Mouse (Mus musculus) heart, postnatal 0 days (tissue): ENCODE results near the gene Ppp1r32. TPM values are rescaled to one million over a fixed set of nuclear protein-coding genes. Genes with fewer than 3 reads are reported as not detected.

Experiments used
- ATAC-seq: fragments of 200-750 bp; cut with Nextera tagmentation; 2 replicates; pipeline ENCODE4 v1.8.0; 2017; ENCODE audit warnings: low read depth, moderate number of reproducible peaks, moderate library complexity; ENCODE audit not compliant: insufficient read depth
- DNase-seq: peaks from one replicate; pipeline ENCODE4 v3.0.0-alpha.2; 2016; ENCODE audit warnings: low spot score
- H3K27ac ChIP-seq: fragments of 300-500 bp; sonication (generic); 2 replicates; pipeline ENCODE4 v1.5.1; 2014; ENCODE audit warnings: low read depth, mild to moderate bottlenecking
- H3K27me3 ChIP-seq: fragments of 300-500 bp; sonication (generic); 2 replicates; pipeline ENCODE4 v1.6.1; 2014; ENCODE audit warnings: low read length, mixed read lengths; ENCODE audit not compliant: control insufficient read depth, insufficient read depth
- H3K36me3 ChIP-seq: fragments of 300-500 bp; sonication (generic); replicated peaks from 2 replicates; pipeline ENCODE4 v1.6.1; 2014; ENCODE audit warnings: low read length, mixed read lengths; ENCODE audit not compliant: control insufficient read depth, insufficient read depth
- H3K4me1 ChIP-seq: fragments of 300-500 bp; sonication (generic); 2 replicates; pipeline ENCODE4 v1.6.1; 2014; ENCODE audit warnings: antibody characterized with exemption; ENCODE audit not compliant: control insufficient read depth, insufficient read depth
- H3K4me2 ChIP-seq: fragments of 300-500 bp; sonication (generic); 2 replicates; pipeline ENCODE4 v1.6.1; 2014; ENCODE audit warnings: low read depth, mild to moderate bottlenecking, low read length, moderate library complexity
- H3K4me3 ChIP-seq: fragments of 300-500 bp; sonication (generic); 2 replicates; pipeline ENCODE4 v1.5.1; 2014; ENCODE audit warnings: low read depth, low read length
- H3K9ac ChIP-seq: fragments of 300-500 bp; sonication (generic); replicated peaks from 2 replicates; pipeline ENCODE4 v1.6.1; 2014; ENCODE audit warnings: low read depth, low read length, mixed read lengths
- H3K9me3 ChIP-seq: fragments of 300-500 bp; sonication (generic); replicated peaks from 2 replicates; pipeline ENCODE4 v1.6.1; 2016; ENCODE audit warnings: low read length; ENCODE audit not compliant: control insufficient read depth
- CTCF ChIP-seq: IDR thresholded peaks from 2 replicates; pipeline ENCODE4 v1.5.1; 2016; ENCODE audit warnings: antibody characterized with exemption, control low read depth, low read depth
- EP300 ChIP-seq: IDR thresholded peaks from 2 replicates; pipeline ENCODE4 v1.6.1; 2016; ENCODE audit warnings: antibody characterized with exemption, low read depth
- WGBS: fragments of 180-500 bp; shearing (Covaris S2); extraction: QIAGEN DNeasy Blood & Tissue Kit; methylation state at CpG from one replicate; pipeline ENCODE4 v1.1.7; 2014; 5-methylcytosine and 5-hydroxymethylcytosine counted together
- polyA plus RNA-seq: library from polyadenylated mRNA; unstranded; fragments of >200 nt; fragmentation: Nextera tagmentation; extraction: Ambion mirVana; gene quantifications from 2 replicates; pipeline ENCODE4 v1.2.1, GENCODE M21; 2015
- total RNA-seq: library from RNA; depleted of rRNA; stranded (reverse); fragments of >200 nt; gene quantifications from 2 replicates; pipeline ENCODE4 v1.2.3, GENCODE M21; 2014; ENCODE audit warnings: low replicate concordance

Gene Ppp1r32
- total and polyA plus RNA-seq, 2 experiments from 2014 or later = 0.14 TPM; not detected in 1

DNA sequence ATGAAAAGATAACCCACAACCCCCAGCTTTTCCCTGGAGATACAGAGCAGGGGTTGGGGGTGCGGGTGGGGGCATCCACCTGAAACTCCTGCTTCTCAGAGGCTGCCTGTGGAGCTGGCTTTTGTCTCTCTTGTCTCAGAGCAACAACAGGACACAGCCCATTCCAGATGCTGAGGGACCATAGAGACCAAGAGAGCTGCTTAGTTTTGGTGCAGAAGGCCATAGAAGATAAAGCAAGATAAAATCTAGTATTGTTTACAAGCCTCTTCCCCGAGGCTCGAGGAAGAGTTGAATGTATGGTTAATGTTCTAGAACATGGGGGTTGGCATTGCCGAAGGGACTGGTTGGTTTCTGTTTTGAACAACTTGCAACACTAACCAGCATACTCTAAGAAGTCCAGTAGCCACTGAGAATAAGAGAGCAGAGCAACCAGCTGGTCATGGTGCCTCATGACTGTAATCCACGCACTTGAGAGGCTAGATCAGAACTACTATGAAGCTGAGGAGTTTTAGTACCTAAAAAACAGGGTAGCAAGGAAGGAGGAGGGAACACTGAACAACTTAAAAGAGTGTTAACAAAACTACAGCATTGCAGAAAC lies 40.9 kb upstream of the Ppp1r32 start:
- Histone ChIP-seq H3K27ac (no peak overlapping the region), H3K4me1 (peaks cover 16% of the 10 kb centered on the region), H3K36me3 (0 out of 2 replicates have a peak, but pooled peaks cover 7% of the 10 kb centered on the region), H3K27me3 (no peaks in the 10 kb centered on the region), H3K4me2 (peak overlapping the region; percentile 74; the same call in 1 of the 2 replicates), H3K4me3 (no peak overlapping the region), H3K9me3 (no peaks in the 10 kb centered on the region), H3K9ac (no peak overlapping the region; the same call in 1 of the 2 replicates)
- TF ChIP-seq CTCF (no peak), EP300 (no peak)
- DNase-seq = no peak
- WGBS = 66% methylated on average over 5 of the region's 5 CpGs
- ATAC-seq = no peak

DNA sequence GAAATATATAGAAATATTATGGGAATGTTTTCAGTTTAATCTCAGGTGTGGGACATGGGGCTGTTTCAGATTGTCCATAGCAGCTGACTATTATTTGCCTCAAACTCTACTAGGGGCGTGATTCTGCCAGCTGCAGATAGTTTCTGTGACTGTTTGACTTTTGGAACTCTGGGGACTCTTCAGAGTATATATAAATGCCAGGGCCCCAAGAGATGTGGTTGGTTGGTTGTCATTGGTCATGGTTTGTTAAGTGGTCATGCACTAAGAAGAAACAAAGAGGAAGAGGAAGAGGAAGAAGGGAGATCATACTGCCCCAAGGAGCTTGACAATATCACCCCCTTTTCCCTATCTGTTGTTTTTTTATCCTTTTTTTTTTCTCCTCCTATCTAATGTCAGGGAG lies 39.2 kb upstream of the Ppp1r32 start:
- 74% methylated on average over 1 of the region's 1 CpGs for WGBS
- DNase-seq = no peak
- Histone ChIP-seq H3K4me3 (no peak overlapping the region), H3K4me1 (peaks cover 14% of the 10 kb centered on the region), H3K9ac (no peak overlapping the region), H3K36me3 (peaks cover 3% of the 10 kb centered on the region), H3K27me3 (no peaks in the 10 kb centered on the region), H3K27ac (no peak overlapping the region), H3K4me2 (no peak overlapping the region), H3K9me3 (no peaks in the 10 kb centered on the region)
- no peak for ATAC-seq
- no peak for TF ChIP-seq EP300
- no peak for TF ChIP-seq CTCF

DNA sequence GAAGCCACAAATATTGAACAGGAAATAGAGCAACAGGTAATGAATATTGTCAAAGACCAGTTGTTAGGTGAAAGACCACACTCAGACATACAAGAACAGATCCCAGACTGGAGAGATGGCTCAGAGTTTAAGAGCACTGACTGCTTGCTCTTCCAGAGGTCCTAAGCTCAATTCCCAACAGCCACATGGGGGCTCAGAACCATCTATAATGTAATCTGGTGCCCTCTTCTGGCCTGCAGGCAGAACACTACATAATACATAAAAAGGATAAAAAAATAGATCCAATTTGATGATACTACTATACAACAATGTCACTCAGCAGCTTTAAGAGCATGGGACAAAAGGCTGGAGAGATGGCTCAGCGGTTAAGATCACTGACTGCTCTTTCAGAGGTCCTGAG lies 37.6 kb upstream of the Ppp1r32 start:
- TF ChIP-seq EP300 = no peak
- peak; percentile 47 for TF ChIP-seq CTCF
- H3K4me3 ChIP-seq = no peak overlapping the region
- 68% methylated on average over 1 of the region's 1 CpGs for WGBS
- H3K27me3 ChIP-seq = no peaks in the 10 kb centered on the region
- H3K9me3 ChIP-seq = no peaks in the 10 kb centered on the region
- H3K4me2 ChIP-seq = no peak overlapping the region
- H3K9ac ChIP-seq = no peak overlapping the region
- peaks cover 5% of the 10 kb centered on the region; the same call in 1 of the 2 replicates for H3K4me1 ChIP-seq
- DNase-seq (no peak), ATAC-seq (no peak)
- H3K27ac ChIP-seq = no peak overlapping the region
- H3K36me3 ChIP-seq = peaks cover 18% of the 10 kb centered on the region

DNA sequence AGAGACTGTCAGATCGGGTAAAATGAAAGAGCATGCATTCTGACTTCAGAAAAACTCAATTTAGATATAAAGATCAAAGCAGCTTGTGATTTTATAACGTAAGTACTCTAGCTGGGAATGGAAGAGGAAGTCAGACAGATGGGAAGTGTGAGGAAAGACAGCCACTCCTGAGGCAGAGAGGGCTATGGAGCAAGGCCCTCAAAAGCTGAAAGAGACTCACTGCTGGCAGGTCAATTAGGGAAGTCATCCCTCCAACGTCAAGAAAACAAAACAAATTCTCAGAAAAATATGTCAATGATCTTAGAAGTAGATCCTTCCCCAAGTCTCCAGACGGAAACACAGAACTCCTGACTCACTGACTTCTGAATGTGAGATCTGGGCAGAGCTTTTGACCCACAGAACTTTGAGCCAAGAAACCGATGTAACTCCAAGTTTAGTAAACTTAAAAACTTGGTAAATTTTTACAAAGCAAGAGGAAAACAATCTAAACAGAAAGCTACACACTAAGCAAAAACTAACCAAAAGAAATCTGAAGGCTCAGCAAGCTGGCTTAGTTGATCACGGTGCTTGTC lies 28.1 kb upstream of the Ppp1r32 start:
- Histone ChIP-seq H3K9ac (no peak overlapping the region), H3K27me3 (no peaks in the 10 kb centered on the region), H3K4me2 (no peak overlapping the region), H3K9me3 (no peaks in the 10 kb centered on the region), H3K4me3 (no peak overlapping the region), H3K36me3 (peaks cover 52% of the 10 kb centered on the region), H3K27ac (no peak overlapping the region), H3K4me1 (no peaks in the 10 kb centered on the region)
- DNase-seq (no peak), ATAC-seq (no peak)
- WGBS = 74% methylated on average over 6 of the region's 6 CpGs
- TF ChIP-seq CTCF = no peak
- no peak for TF ChIP-seq EP300

DNA sequence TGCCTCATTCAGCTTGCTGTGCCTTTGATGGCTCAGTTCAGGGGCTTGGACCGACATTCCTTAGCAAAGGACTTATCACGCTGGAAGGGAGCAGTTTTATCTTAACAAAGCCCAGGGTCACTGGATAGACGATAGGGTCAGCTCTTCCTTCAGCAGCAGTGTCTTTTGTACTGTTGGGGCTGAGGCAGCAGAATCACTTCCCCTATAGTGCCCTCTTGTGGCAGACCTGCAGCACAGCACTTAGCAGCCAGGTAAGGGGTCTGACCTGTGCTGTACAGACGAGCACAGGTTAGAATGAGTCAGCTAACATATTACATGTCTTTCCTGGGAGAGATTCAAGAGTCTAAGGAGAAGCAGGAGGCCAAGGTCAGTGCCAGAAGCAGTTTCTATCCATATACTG lies 19.8 kb upstream of the Ppp1r32 start:
- DNase-seq (peak; percentile 41), ATAC-seq (peak; percentile 64; the same call in 1 of the 2 replicates)
- Histone ChIP-seq H3K27ac (no peak overlapping the region), H3K27me3 (no peaks in the 10 kb centered on the region), H3K4me1 (no peaks in the 10 kb centered on the region), H3K4me3 (no peak overlapping the region), H3K36me3 (peaks cover 71% of the 10 kb centered on the region), H3K4me2 (no peak overlapping the region), H3K9me3 (no peaks in the 10 kb centered on the region), H3K9ac (no peak overlapping the region)
- WGBS = 8% methylated on average over 4 of the region's 4 CpGs
- TF ChIP-seq CTCF (peak; percentile 85), EP300 (no peak)

DNA sequence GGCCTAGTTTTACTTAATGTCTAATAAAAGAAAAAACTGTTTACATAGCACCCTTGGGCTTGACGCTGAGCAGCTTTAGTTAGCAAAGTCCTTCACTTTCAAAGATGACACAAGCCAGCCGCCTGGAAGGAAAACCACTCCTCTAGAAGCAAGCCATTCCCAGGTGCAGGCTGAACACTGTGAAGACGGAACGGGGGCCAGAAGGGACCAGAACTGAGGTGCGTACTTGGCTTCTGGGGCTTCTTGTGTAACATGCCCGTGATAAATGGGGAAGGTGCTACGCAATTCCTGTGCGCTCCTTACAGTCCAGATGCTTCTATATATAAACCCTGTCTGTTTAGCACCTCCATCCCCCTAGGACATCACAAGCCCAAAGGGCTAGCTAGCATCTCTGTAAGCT lies 17.9 kb upstream of the Ppp1r32 start:
- no peak for ATAC-seq
- 78% methylated on average over 8 of the region's 8 CpGs for WGBS
- H3K9ac ChIP-seq = no peak overlapping the region
- no peaks in the 10 kb centered on the region for H3K9me3 ChIP-seq
- no peaks in the 10 kb centered on the region for H3K27me3 ChIP-seq
- TF ChIP-seq CTCF (no peak), EP300 (no peak)
- H3K4me1 ChIP-seq = no peaks in the 10 kb centered on the region
- no peak overlapping the region for H3K4me3 ChIP-seq
- H3K4me2 ChIP-seq = no peak overlapping the region
- peaks cover 56% of the 10 kb centered on the region for H3K36me3 ChIP-seq
- DNase-seq = no peak
- no peak overlapping the region for H3K27ac ChIP-seq
